Mouse (Mus musculus): ENCODE data around the gene March6. TPM values are rescaled to one million over a fixed set of nuclear protein-coding genes. Genes with fewer than 3 reads are reported as not detected.

The March6 gene
- polyA plus RNA-seq, 1 experiment: 42.2 TPM

DNA sequence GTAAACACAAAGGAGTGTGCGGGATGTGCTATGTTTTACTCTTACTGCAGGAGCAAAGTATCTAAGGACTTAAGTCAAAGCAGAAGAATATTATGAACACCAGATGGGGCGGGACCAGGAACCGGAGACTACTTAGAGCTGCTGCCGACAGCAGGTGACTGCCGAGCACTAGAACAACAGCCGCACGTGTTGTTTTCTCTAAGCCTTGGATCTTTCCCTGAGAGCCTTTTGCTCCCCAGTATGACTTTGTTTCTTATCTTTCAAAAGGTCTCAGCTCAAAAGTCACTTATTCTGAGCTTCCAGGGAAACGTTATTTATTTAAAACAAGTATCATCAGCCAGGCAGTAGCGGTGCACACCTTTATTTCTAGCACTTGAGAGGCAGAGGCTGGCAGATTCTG is 36.0 kb downstream of the March6 start:
- H3K4me3 ChIP-seq (ENCODE audit: insufficient read depth, low read length): no peak overlapping the region
- H3K27ac ChIP-seq (ENCODE audit: insufficient read depth, low read depth, low read length): no peak overlapping the region
- no peaks in the 10 kb centered on the region for H3K4me1 ChIP-seq (ENCODE audit: control insufficient read depth, insufficient read depth, low read length)
- TF ChIP-seq CTCF (IDR thresholded peaks at IDR 0.05; ENCODE audit: low read depth, low read length): no peak
- no peak for TF ChIP-seq POLR2A (IDR thresholded peaks at IDR 0.05; ENCODE audit: borderline replicate concordance, low read depth, low read length)

DNA sequence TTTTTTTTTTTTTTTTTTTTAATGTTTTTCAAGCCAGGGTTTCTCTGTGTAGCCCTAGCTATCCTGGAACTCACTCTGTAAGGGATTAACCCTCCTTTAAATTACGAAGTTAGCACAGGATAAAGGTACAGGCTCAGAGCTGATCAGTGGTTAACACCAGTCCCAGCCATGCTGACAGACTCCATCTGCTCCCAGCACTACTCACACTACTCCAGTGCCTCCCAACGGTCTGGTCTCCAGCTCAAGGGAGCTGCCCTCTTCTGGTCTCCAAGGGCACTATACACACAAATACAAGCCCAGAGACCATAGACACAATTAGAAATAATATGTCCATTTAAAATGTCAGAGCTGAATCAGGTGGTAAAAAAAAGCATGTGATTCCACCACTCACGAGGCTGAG is 36.5 kb downstream of the March6 start:
- Histone ChIP-seq H3K4me1 (ENCODE audit: control insufficient read depth, insufficient read depth, low read length) (no peaks in the 10 kb centered on the region), H3K4me3 (ENCODE audit: insufficient read depth, low read length) (no peak overlapping the region), H3K27ac (ENCODE audit: insufficient read depth, low read depth, low read length) (no peak overlapping the region)
- TF ChIP-seq CTCF (IDR thresholded peaks at IDR 0.05; ENCODE audit: low read depth, low read length): no peak

DNA sequence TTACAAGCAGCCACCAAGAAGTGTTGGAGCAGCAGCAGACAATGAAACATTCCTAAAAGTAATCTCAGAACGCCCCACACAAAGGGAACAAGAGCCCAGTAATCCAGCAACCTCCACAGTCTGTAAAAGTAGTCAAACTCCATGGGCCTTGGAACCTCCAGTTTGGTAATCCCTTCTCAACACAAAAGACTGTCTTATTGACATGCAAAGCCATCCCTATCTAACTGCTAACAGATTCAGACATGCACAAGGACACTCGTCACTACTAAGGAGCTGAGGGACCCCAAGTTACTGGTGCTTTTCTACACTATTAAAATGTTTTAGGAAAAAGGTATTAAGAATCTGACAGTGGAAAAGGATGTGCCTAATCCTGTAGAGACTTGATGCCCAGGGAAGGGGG is 43.4 kb downstream of the March6 start:
- TF ChIP-seq POLR2A (IDR thresholded peaks at IDR 0.05; ENCODE audit: borderline replicate concordance, low read depth, low read length) (no peak), CTCF (IDR thresholded peaks at IDR 0.05; ENCODE audit: low read depth, low read length) (no peak)
- Histone ChIP-seq H3K4me3 (ENCODE audit: insufficient read depth, low read length) (no peak overlapping the region), H3K4me1 (ENCODE audit: control insufficient read depth, insufficient read depth, low read length) (no peaks in the 10 kb centered on the region), H3K27ac (ENCODE audit: insufficient read depth, low read depth, low read length) (no peak overlapping the region)

DNA sequence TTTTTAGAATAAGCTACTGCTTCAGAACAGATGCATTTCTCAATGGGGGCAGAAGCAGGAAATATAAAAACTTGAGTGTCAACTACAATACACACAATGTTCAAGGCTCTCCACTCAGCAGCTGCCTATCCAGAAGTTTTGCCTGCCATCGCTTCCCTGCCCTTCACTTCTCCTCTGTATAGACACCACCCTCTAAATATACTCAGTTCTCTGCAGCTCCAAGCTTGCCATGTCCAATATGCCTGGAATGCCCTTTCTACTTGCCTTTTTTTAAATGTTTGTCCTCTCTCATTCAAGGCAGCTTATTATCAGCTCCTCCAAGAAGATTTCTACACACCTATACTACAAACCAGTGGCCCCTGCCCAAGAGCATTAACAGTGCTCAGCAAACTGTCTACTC is 54.2 kb downstream of the March6 start:
- Histone ChIP-seq H3K4me3 (ENCODE audit: insufficient read depth, low read length) (no peak overlapping the region), H3K27ac (ENCODE audit: insufficient read depth, low read depth, low read length) (no peak overlapping the region)
- TF ChIP-seq POLR2A (IDR thresholded peaks at IDR 0.05; ENCODE audit: borderline replicate concordance, low read depth, low read length) (no peak), CTCF (IDR thresholded peaks at IDR 0.05; ENCODE audit: low read depth, low read length) (no peak)

DNA sequence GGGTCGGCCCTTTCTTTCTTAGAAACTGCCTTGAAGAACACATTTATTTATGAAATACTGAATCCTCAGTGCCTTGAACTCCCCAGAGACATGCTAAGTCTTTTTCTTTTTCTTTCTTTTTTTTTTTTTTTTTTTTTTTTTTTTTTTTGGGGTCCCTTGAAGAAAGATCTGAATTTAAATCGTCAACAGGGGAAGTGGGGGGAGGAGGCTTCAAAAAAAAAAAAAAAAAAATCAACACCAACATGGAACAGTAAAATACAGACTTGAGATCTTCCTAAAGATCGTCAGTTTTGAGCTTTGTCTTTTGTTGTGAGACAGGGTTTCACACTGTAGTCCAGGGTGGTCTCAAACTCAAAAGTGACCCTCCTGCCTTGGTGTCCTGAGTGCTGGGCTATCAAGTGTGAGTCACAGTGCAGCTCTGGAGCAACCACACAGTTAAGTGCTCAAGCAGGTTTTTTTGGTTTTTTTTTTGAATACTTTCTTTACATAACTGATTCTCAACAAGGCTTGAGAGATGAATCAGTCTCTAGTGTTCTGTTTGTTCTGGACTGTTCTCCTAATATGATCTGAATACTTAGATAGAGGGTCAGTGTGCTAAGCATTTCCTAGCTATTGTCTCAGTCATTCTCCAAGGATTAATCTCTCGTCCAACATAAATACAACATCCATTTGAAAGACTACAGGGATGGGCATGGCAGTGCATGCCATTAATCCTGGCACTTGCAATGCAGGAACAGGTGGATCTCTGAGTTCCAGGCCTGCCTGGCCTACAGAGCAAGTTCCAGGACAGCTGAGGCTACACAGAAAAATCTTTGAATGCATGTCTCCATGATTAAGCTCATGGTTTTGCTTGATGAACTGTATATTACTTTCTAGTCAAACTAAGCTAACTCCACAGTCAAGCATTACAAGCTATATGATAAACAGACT is 57.9 kb downstream of the March6 start:
- TF ChIP-seq CTCF (IDR thresholded peaks at IDR 0.05; ENCODE audit: low read depth, low read length): no peak
- TF ChIP-seq POLR2A (IDR thresholded peaks at IDR 0.05; ENCODE audit: borderline replicate concordance, low read depth, low read length): no peak
- Histone ChIP-seq H3K27ac (ENCODE audit: insufficient read depth, low read depth, low read length) (no peak overlapping the region), H3K4me3 (ENCODE audit: insufficient read depth, low read length) (no peak overlapping the region), H3K4me1 (ENCODE audit: control insufficient read depth, insufficient read depth, low read length) (peaks cover 13% of the 10 kb centered on the region)

More for the DNA sequence above, 54.2 kb downstream of the March6 start:
- peaks cover 11% of the 10 kb centered on the region for H3K4me1 ChIP-seq (ENCODE audit: control insufficient read depth, insufficient read depth, low read length)

DNA sequence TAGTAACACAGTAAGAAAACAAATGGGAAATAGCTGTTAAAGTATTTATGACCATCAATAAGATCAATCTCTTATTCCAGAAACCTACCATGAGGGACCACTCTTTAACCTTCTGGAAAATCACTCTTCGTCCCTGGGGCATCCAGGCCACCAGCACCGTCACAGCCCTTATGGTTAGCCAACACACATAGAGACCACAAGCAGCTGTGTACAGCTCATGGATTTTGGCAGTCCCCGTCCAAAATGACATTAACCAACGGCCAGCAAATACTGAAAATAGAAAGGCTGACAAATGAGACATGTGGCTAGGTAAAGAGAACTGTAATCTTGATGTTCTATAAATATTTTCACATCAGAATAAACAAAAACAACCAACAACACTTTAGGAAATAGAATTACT is 59.3 kb downstream of the March6 start:
- TF ChIP-seq CTCF (IDR thresholded peaks at IDR 0.05; ENCODE audit: low read depth, low read length): no peak
- no peak for TF ChIP-seq POLR2A (IDR thresholded peaks at IDR 0.05; ENCODE audit: borderline replicate concordance, low read depth, low read length)
- peaks cover 24% of the 10 kb centered on the region for H3K4me1 ChIP-seq (ENCODE audit: control insufficient read depth, insufficient read depth, low read length)
- H3K4me3 ChIP-seq (ENCODE audit: insufficient read depth, low read length): no peak overlapping the region
- H3K27ac ChIP-seq (ENCODE audit: insufficient read depth, low read depth, low read length): no peak overlapping the region

DNA sequence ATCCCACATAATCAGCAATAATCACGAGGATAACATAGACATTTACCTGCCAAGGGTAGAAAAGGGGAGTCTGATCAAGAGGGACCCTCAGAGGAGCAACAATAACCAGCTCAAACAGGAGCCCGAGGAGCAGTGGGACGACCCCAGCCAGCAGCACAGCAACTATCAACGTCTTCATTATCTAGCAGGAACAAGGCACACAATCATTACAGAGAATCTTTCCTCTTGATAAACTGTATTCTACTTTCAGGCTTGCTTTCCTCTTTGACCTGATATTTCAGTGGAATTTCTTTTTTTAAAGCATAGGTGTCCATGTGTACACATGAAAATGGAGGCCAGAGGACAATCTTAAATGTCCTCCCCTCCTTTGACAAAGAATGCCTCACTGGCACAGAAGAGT is 61.4 kb downstream of the March6 start:
- Histone ChIP-seq H3K4me3 (ENCODE audit: insufficient read depth, low read length) (no peak overlapping the region), H3K4me1 (ENCODE audit: control insufficient read depth, insufficient read depth, low read length) (peaks cover 38% of the 10 kb centered on the region), H3K27ac (ENCODE audit: insufficient read depth, low read depth, low read length) (no peak overlapping the region)
- no peak for TF ChIP-seq POLR2A (IDR thresholded peaks at IDR 0.05; ENCODE audit: borderline replicate concordance, low read depth, low read length)

DNA sequence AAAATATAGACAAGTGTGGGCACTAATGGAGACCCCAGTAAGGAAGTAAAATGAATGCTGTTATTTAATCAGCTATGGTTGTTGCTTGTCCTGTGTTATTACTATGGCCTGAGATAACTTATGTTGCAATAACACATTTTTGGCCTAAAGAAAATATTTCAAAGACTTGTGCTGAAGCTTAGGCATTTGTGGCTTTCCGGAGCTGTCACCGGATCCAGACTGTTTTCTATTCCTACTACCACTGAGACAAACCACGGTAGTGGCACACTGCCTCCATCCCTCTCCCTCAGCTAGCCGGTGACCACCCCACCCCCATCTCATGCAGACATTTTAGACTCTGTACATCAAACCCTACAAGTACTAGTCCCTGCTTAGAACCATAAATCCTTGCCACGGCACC is 62.0 kb downstream of the March6 start:
- Histone ChIP-seq H3K4me1 (ENCODE audit: control insufficient read depth, insufficient read depth, low read length) (peaks cover 35% of the 10 kb centered on the region), H3K4me3 (ENCODE audit: insufficient read depth, low read length) (no peak overlapping the region), H3K27ac (ENCODE audit: insufficient read depth, low read depth, low read length) (no peak overlapping the region)
- TF ChIP-seq CTCF (IDR thresholded peaks at IDR 0.05; ENCODE audit: low read depth, low read length): no peak
- no peak for TF ChIP-seq POLR2A (IDR thresholded peaks at IDR 0.05; ENCODE audit: borderline replicate concordance, low read depth, low read length)

DNA sequence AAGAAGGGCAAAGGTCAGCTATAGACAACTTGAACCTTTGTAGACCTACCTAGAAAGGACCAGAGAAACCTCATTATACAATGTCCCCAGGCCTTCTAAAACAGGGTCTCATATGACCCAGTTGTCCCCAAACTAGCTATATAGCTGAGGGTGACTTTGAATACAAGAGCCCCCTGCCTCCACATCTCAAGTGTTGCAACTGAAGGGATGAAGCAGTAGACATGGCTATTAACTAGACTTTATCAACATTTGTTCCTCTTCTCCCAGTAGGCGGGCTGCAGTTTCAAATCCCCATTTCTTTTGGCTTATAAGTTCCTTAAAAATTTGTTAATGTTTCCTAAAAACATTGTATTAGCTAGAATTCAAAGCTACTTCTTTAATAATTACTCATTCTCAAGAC is 64.1 kb downstream of the March6 start:
- TF ChIP-seq POLR2A (IDR thresholded peaks at IDR 0.05; ENCODE audit: borderline replicate concordance, low read depth, low read length) (no peak), CTCF (IDR thresholded peaks at IDR 0.05; ENCODE audit: low read depth, low read length) (no peak)
- no peak overlapping the region for H3K4me3 ChIP-seq (ENCODE audit: insufficient read depth, low read length)
- H3K27ac ChIP-seq (ENCODE audit: insufficient read depth, low read depth, low read length): peak overlapping the region; percentile 58
- peaks cover 28% of the 10 kb centered on the region for H3K4me1 ChIP-seq (ENCODE audit: control insufficient read depth, insufficient read depth, low read length)

DNA sequence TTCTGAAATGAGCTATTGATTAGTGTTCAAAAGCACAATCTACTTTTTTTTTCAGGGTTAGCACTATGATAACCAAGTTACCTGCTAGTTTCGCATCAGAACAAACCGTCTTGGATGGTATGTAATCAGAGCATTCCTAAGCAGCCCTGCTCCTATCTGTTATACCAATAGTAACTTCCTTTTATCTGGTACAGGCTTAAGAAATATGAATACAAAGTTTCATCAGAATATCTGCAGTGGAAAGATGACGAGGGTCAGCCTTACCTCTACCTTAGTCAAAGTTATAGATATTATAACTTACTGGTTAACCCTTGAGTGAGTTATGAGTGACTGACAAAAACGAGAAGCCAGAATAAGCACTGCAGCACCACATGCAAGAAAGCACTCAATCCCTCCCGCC is 64.6 kb downstream of the March6 start:
- H3K4me3 ChIP-seq (ENCODE audit: insufficient read depth, low read length): no peak overlapping the region
- TF ChIP-seq POLR2A (IDR thresholded peaks at IDR 0.05; ENCODE audit: borderline replicate concordance, low read depth, low read length) (no peak), CTCF (IDR thresholded peaks at IDR 0.05; ENCODE audit: low read depth, low read length) (no peak)
- H3K27ac ChIP-seq (ENCODE audit: insufficient read depth, low read depth, low read length): peak overlapping the region; percentile 58
- H3K4me1 ChIP-seq (ENCODE audit: control insufficient read depth, insufficient read depth, low read length): peaks cover 28% of the 10 kb centered on the region
